Mouse (Mus musculus) forebrain, postnatal 0 days (tissue): ENCODE results near the gene Fcrlb. TPM values are rescaled to one million over a fixed set of nuclear protein-coding genes. Genes with fewer than 3 reads are reported as not detected.

Experiments used
- ATAC-seq: fragments of 200-750 bp; cut with Nextera tagmentation; 2 replicates; pipeline ENCODE4 v1.8.0; 2017; ENCODE audit warnings: mild to moderate bottlenecking, moderate library complexity
- DNase-seq: peaks from one replicate; pipeline ENCODE4 v3.0.0-alpha.2; 2015
- H3K27ac ChIP-seq: fragments of 300-500 bp; sonication (generic); 2 replicates; pipeline ENCODE4 v1.5.1; 2014; ENCODE audit warnings: low read depth, mild to moderate bottlenecking, antibody characterized with exemption, low read length, moderate library complexity, mixed read lengths
- H3K27me3 ChIP-seq: fragments of 300-500 bp; sonication (generic); 2 replicates; pipeline ENCODE4 v1.6.1; 2014; ENCODE audit warnings: mild to moderate bottlenecking, low read length, mixed read lengths; ENCODE audit not compliant: insufficient read depth
- H3K36me3 ChIP-seq: fragments of 300-500 bp; sonication (generic); 2 replicates; pipeline ENCODE4 v1.6.1; 2014; ENCODE audit warnings: mild to moderate bottlenecking, moderate library complexity; ENCODE audit not compliant: insufficient read depth
- H3K4me1 ChIP-seq: fragments of 300-500 bp; sonication (generic); 2 replicates; pipeline ENCODE4 v1.6.1; 2014; ENCODE audit warnings: antibody characterized with exemption; ENCODE audit not compliant: insufficient read depth
- H3K4me2 ChIP-seq: fragments of 300-500 bp; sonication (generic); 2 replicates; pipeline ENCODE4 v1.6.1; 2014; ENCODE audit warnings: low read depth, mild to moderate bottlenecking, moderate library complexity
- H3K4me3 ChIP-seq: fragments of 300-500 bp; sonication (generic); 2 replicates; pipeline ENCODE4 v1.5.1; 2014; ENCODE audit warnings: low read depth, low read length, mixed read lengths
- H3K9ac ChIP-seq: fragments of 300-500 bp; sonication (generic); 2 replicates; pipeline ENCODE4 v1.6.1; 2014; ENCODE audit warnings: mild to moderate bottlenecking
- H3K9me3 ChIP-seq: fragments of 300-500 bp; sonication (generic); 2 replicates; pipeline ENCODE4 v1.6.1; 2016; ENCODE audit warnings: low read length
- CTCF ChIP-seq: sonication (generic); IDR thresholded peaks from 2 replicates; pipeline ENCODE4 v1.5.1; 2016; ENCODE audit warnings: antibody characterized with exemption, control low read depth, low read depth
- WGBS: fragments of 180-500 bp; shearing (Covaris S2); extraction: QIAGEN DNeasy Blood & Tissue Kit; methylation state at CpG from one replicate; pipeline ENCODE4 v1.1.7; 2014; 5-methylcytosine and 5-hydroxymethylcytosine counted together
- polyA plus RNA-seq: library from polyadenylated mRNA; unstranded; fragments of >200 nt; fragmentation: Nextera tagmentation; extraction: Ambion mirVana; gene quantifications from 2 replicates; pipeline ENCODE4 v1.2.1, GENCODE M21; 2015
- total RNA-seq: library from RNA; depleted of rRNA; stranded (reverse); fragments of >200 nt; gene quantifications from 2 replicates; pipeline ENCODE4 v1.2.3, GENCODE M21; 2014; rRNA removed

Fcrlb gene
- total and polyA plus RNA-seq, 2 experiments from 2014 or later: 1.1 TPM; not detected in 1

GRCm38 (mm10) chr1:170864234-170864633, 48.5 kb downstream of the Fcrlb start:
- DNase-seq: no peak

DNA sequence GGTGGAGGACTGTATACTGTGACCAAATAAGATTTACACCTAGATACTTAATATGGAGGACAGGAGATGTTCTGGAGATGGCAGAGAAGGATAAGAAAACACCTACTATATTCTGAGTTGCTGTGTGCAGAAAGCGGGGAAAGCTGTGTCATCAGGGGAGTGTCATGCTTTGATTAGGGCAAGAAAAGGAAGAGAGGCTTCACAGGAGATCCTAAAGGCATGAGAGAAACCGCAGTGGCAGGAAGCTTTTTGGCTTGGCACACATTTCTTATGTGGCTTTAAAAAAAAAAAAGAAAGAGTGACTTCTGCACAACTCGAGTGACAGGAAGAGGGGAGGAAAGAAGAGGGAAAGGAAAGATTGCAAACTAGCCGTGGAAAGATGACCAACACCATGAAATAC, 49.7 kb downstream of the Fcrlb start:
- Histone ChIP-seq H3K36me3 (no peaks in the 10 kb centered on the region), H3K9me3 (no peaks in the 10 kb centered on the region), H3K27ac (no peak overlapping the region), H3K4me2 (no peak overlapping the region), H3K27me3 (no peaks in the 10 kb centered on the region), H3K4me3 (no peak overlapping the region), H3K9ac (no peak overlapping the region), H3K4me1 (peaks cover 7% of the 10 kb centered on the region; the same call in 1 of the 2 replicates)
- no peak for DNase-seq
- no peak for ATAC-seq
- WGBS: 73% methylated on average over 4 of the region's 4 CpGs
- no peak for TF ChIP-seq CTCF

More at GRCm38 (mm10) chr1:170864234-170864633, 48.5 kb downstream of the Fcrlb start:
- no peak for TF ChIP-seq CTCF
- Histone ChIP-seq H3K36me3 (no peaks in the 10 kb centered on the region), H3K9me3 (no peaks in the 10 kb centered on the region), H3K4me3 (no peak overlapping the region), H3K27me3 (no peaks in the 10 kb centered on the region), H3K9ac (no peak overlapping the region), H3K27ac (no peak overlapping the region), H3K4me1 (peaks cover 7% of the 10 kb centered on the region; the same call in 1 of the 2 replicates), H3K4me2 (no peak overlapping the region)
- ATAC-seq: no peak

GRCm38 (mm10) chr1:170862435-170862717, 50.4 kb downstream of the Fcrlb start:
- no peak overlapping the region for H3K9ac ChIP-seq
- no peaks in the 10 kb centered on the region for H3K36me3 ChIP-seq
- no peak overlapping the region for H3K4me2 ChIP-seq
- TF ChIP-seq CTCF: no peak
- no peaks in the 10 kb centered on the region for H3K27me3 ChIP-seq
- H3K27ac ChIP-seq: no peak overlapping the region
- peaks cover 7% of the 10 kb centered on the region; the same call in 1 of the 2 replicates for H3K4me1 ChIP-seq
- no peak overlapping the region for H3K4me3 ChIP-seq
- DNase-seq (no peak), ATAC-seq (no peak)
- 76% methylated on average over 3 of the region's 3 CpGs for WGBS
- no peaks in the 10 kb centered on the region for H3K9me3 ChIP-seq

DNA sequence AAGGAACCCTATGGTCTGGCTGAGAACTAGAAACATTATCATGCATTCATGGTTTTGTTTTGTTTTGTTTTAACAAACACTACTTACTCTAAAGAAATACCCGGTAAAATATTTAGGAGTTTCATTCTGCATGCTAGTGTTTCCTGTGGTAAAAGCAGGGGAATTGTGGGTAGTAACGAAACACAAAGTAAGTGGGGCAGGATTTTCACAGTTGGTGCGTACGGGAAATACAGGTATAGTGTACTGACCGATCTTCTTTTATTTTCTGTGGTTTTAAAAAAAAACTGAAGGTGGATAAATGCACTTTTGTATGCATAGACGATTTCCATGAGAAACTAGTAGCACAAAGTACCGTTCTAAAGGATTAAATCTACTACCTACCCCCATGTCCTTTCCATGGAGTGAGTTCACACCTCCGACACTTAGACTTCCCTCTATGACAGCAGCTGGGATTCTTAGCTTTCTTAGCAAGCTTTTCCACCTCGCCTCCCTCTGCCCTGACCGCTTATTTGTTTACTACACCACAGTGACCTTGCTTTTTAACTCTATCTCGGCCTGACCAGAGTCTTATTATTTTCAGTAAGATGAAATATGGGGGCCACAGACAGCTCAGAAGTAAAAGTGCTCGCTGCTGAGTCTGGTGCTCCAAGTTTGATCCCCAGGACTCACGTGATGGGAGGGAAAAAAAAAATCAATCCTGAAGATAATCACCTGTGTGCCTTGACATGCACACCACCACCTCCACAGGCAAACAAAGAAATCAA, 50.9 kb downstream of the Fcrlb start:
- 82% methylated on average over 13 of the region's 13 CpGs for WGBS
- H3K4me3 ChIP-seq: no peak overlapping the region

DNA sequence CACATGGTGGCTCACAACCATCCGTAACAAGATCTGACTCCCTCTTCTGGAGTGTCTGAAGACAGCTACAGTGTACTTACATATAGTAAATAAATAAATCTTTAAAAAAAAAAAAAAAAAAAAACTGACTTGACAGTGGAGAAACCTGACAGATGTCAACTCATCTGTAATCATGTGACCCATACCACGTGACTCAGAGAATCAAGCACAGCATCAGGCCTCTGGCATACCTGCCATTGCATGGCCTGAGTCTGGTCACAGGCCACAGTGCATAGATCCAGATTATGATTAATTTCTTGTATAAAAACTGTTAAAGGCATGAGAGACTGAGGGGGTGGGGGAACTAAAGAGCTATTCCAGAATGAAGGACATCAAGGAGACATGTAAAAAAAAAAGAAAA, 53.9 kb downstream of the Fcrlb start:
- Histone ChIP-seq H3K27me3 (no peaks in the 10 kb centered on the region), H3K4me1 (no peaks in the 10 kb centered on the region), H3K27ac (no peak overlapping the region), H3K4me3 (no peak overlapping the region), H3K9ac (no peak overlapping the region), H3K4me2 (no peak overlapping the region), H3K36me3 (no peaks in the 10 kb centered on the region), H3K9me3 (no peaks in the 10 kb centered on the region)
- no peak for ATAC-seq
- no peak for TF ChIP-seq CTCF
- WGBS: 67% methylated on average over 2 of the region's 2 CpGs
- DNase-seq: no peak

More for the DNA sequence above, 50.9 kb downstream of the Fcrlb start:
- no peak overlapping the region for H3K4me2 ChIP-seq
- H3K4me1 ChIP-seq: peaks cover 6% of the 10 kb centered on the region; the same call in 1 of the 2 replicates
- H3K9me3 ChIP-seq: no peaks in the 10 kb centered on the region
- no peaks in the 10 kb centered on the region for H3K36me3 ChIP-seq
- no peaks in the 10 kb centered on the region for H3K27me3 ChIP-seq
- no peak for DNase-seq
- no peak for ATAC-seq
- H3K9ac ChIP-seq: no peak overlapping the region
- TF ChIP-seq CTCF: no peak
- H3K27ac ChIP-seq: no peak overlapping the region

DNA sequence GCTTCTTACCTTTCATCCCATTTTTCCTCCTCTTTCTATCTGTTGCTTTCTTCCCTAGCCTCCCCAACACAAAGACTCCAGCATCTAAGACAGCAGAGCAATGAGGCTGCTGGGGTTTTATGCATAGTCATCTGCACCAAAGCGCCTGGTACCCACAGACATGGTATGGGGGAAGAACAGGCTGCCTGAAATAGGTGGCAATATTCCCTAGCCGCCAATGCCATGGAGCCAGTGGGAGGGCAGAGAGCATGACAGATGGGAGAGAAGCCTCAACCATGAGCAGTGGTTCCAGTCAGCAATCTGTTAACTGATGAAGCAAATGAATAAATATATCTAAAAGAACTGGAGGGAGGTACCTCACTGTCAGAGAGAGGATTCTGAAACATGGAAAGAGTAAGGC, 55.4 kb downstream of the Fcrlb start:
- Histone ChIP-seq H3K4me3 (no peak overlapping the region), H3K9me3 (no peaks in the 10 kb centered on the region), H3K4me2 (no peak overlapping the region), H3K27me3 (no peaks in the 10 kb centered on the region), H3K4me1 (no peaks in the 10 kb centered on the region), H3K36me3 (no peaks in the 10 kb centered on the region), H3K9ac (no peak overlapping the region), H3K27ac (no peak overlapping the region)
- 82% methylated on average over 2 of the region's 2 CpGs for WGBS
- DNase-seq: no peak
- no peak for ATAC-seq
- no peak for TF ChIP-seq CTCF

Other genes with a start within 250 kb of the Fcrlb start
- 14.3 and 18.1 TPM in 2 replicates for gene Atf6, start 45.2 kb downstream of the Fcrlb start, total RNA-seq
- 3.7 and 5.3 TPM in 2 replicates for gene Atf6, start 45.2 kb downstream of the Fcrlb start, polyA plus RNA-seq
- gene Gm26620, start 27.9 kb downstream of the Fcrlb start, total RNA-seq: 2.4 TPM in 1 of 2 replicates, not detected in the other
- gene Gm26620, start 27.9 kb downstream of the Fcrlb start, polyA plus RNA-seq: 0.43 and 0.48 TPM in 2 replicates
- 41.0 and 44.2 TPM in 2 replicates for gene Dusp12, start 27.4 kb downstream of the Fcrlb start, total RNA-seq
- gene Dusp12, start 27.4 kb downstream of the Fcrlb start, polyA plus RNA-seq: 37.4 and 39.2 TPM in 2 replicates
- gene Fcrla, start 14.6 kb upstream of the Fcrlb start, total RNA-seq: not detected in 2 replicates
- gene Fcrla, start 14.6 kb upstream of the Fcrlb start, polyA plus RNA-seq: 0.11 TPM in 1 of 2 replicates, not detected in the other
- 2.2 and 2.3 TPM in 2 replicates for gene Fcgr2b, start 63.6 kb upstream of the Fcrlb start, total RNA-seq
- gene Fcgr2b, start 63.6 kb upstream of the Fcrlb start, polyA plus RNA-seq: 3.8 and 3.9 TPM in 2 replicates
- 0.76 TPM in 1 of 2 replicates, not detected in the other for gene Fcgr4, start 106.0 kb upstream of the Fcrlb start, total RNA-seq
- 0.44 and 0.67 TPM in 2 replicates for gene Fcgr4, start 106.0 kb upstream of the Fcrlb start, polyA plus RNA-seq
- gene Fcgr3, start 152.0 kb upstream of the Fcrlb start, total RNA-seq: 13.5 and 14.9 TPM in 2 replicates
- gene Fcgr3, start 152.0 kb upstream of the Fcrlb start, polyA plus RNA-seq: 13.9 and 14.6 TPM in 2 replicates
- 1.7 and 2.4 TPM in 2 replicates for gene Cfap126, start 201.0 kb upstream of the Fcrlb start, total RNA-seq
- 11.7 and 13.7 TPM in 2 replicates for gene Cfap126, start 201.0 kb upstream of the Fcrlb start, polyA plus RNA-seq
- gene Sdhc, start 237.7 kb upstream of the Fcrlb start, total RNA-seq: 195 and 197 TPM in 2 replicates
- gene Sdhc, start 237.7 kb upstream of the Fcrlb start, polyA plus RNA-seq: 285 and 302 TPM in 2 replicates
- 0.38 TPM in 1 of 2 replicates, not detected in the other for gene Mpz, start 237.8 kb upstream of the Fcrlb start, total RNA-seq
- 0.30 and 0.67 TPM in 2 replicates for gene Mpz, start 237.8 kb upstream of the Fcrlb start, polyA plus RNA-seq